Mouse (Mus musculus): ENCODE measurements at regions not wholly inside any gene's neighbourhood (a gene's known extent, or its start where the extent isn't known, plus 50 kb on each side); places are given as distances from the start of the nearest gene placed in this dataset.

- TF ChIP-seq POLR2A (IDR thresholded peaks at IDR 0.05; ENCODE audit: borderline replicate concordance, extremely low read depth, insufficient read depth, insufficient read length, poor library complexity, severe bottlenecking) (no peak), CTCF (IDR thresholded peaks at IDR 0.05; ENCODE audit: borderline replicate concordance, extremely low read depth, insufficient read depth, insufficient read length) (no peak)
These were observed 217.1 kb upstream of the Snx19 start for GRCm38 (mm10) chr9:30209806-30210205.
